ENCODE assay signal across 8 mouse cellular contexts in genomic region chr7:80025391-80026117, GRCm38 (mm10). TPM values are rescaled to one million over a fixed set of nuclear protein-coding genes. Genes with fewer than 3 reads are reported as not detected.
A peak's percentile ranks its signal among the peaks of the same experiment; 100 is the strongest.
DNase-seq lines count a peak whose midpoint lies in the region; ATAC-seq and TF ChIP-seq lines count a peak whose summit lies in the region.

No protein-coding gene starts in this region.

- peaks cover 42% of the 10 kb centered on the region for H3K4me1 ChIP-seq in heart, embryonic 13.5 days
- H3K4me1 ChIP-seq in E14TG2a.4 (replicated peaks; ENCODE audit: low read depth, low read length) = peaks cover 70% of the 10 kb centered on the region
- peaks cover 7% of the 10 kb centered on the region for H3K4me1 ChIP-seq in forebrain, embryonic 11.5 days (replicated peaks; ENCODE audit: control insufficient read depth, insufficient read depth, low read length)
- peaks cover 55% of the 10 kb centered on the region for H3K4me1 ChIP-seq in liver, embryonic 13.5 days (replicated peaks)

- no peaks in the 10 kb centered on the region for H3K36me3 ChIP-seq in heart, embryonic 13.5 days
- peaks cover 22% of the 10 kb centered on the region for H3K36me3 ChIP-seq in E14TG2a.4 (ENCODE audit: insufficient read depth, low read length)
- no peaks in the 10 kb centered on the region for H3K36me3 ChIP-seq in forebrain, embryonic 11.5 days (ENCODE audit: control insufficient read depth, insufficient read depth, low read length)
- H3K36me3 ChIP-seq in liver, embryonic 13.5 days = no peaks in the 10 kb centered on the region

- intact Hi-C loops in heart, postnatal 36 days (cut with DNase I) = loop anchor here (2.0 kb wide), 1 partner anchor 35 kb away; no protein-coding TSS in a partner anchor

- no peaks in the 10 kb centered on the region for H3K27me3 ChIP-seq in heart, embryonic 13.5 days (replicated peaks)
- H3K27me3 ChIP-seq in E14TG2a.4 (ENCODE audit: insufficient read depth, low read length) = no peaks in the 10 kb centered on the region
- no peaks in the 10 kb centered on the region for H3K27me3 ChIP-seq in forebrain, embryonic 11.5 days (ENCODE audit: control insufficient read depth, insufficient read depth, low read length)
- H3K27me3 ChIP-seq in liver, embryonic 13.5 days = peaks cover 31% of the 10 kb centered on the region

- H3K4me3 ChIP-seq in heart, embryonic 13.5 days = peak overlapping the region; percentile 89
- H3K4me3 ChIP-seq in E14TG2a.4 (replicated peaks; ENCODE audit: low read length) = peak overlapping the region; percentile 91
- peak overlapping the region; percentile 88 for H3K4me3 ChIP-seq in forebrain, embryonic 11.5 days (ENCODE audit: low read depth, low read length)
- H3K4me3 ChIP-seq in liver, embryonic 13.5 days (replicated peaks) = peak overlapping the region; percentile 75

- 0 out of 2 replicates have a peak, but pooled peaks have one; percentile 8 for ATAC-seq in heart, embryonic 13.5 days (ENCODE audit: extremely low read depth, insufficient number of reproducible peaks, low FRiP score, low TSS enrichment)
- peak; percentile 9 for ATAC-seq in forebrain, embryonic 11.5 days (replicated peaks; ENCODE audit: low FRiP score)
- no peak for ATAC-seq in liver, embryonic 13.5 days (ENCODE audit: low read depth)

- WGBS in heart, embryonic 13.5 days = 2% methylated on average over 28 of the region's 28 CpGs
- under 1% methylated on average over 28 of the region's 28 CpGs for WGBS in forebrain, embryonic 11.5 days
- 0% methylated on average over 28 of the region's 28 CpGs for WGBS in liver, embryonic 13.5 days (ENCODE audit: insufficient replicate concordance)

- H3K9ac ChIP-seq in heart, embryonic 13.5 days = peak overlapping the region; percentile 98
- peak overlapping the region; percentile 97 for H3K9ac ChIP-seq in forebrain, embryonic 11.5 days (ENCODE audit: low read length)
- H3K9ac ChIP-seq in liver, embryonic 13.5 days = peak overlapping the region; percentile 80

- H3K27ac ChIP-seq in heart, embryonic 13.5 days (replicated peaks) = peak overlapping the region; percentile 98
- H3K27ac ChIP-seq in forebrain, embryonic 11.5 days (ENCODE audit: low read depth, low read length) = peak overlapping the region; percentile 98
- peak overlapping the region; percentile 88 for H3K27ac ChIP-seq in liver, embryonic 13.5 days

- DNase-seq in heart, postnatal 36 days = no peak
- DNase-seq in forebrain, embryonic 11.5 days (ENCODE audit: low spot score) = no peak
- no peak for DNase-seq in liver, embryonic 13.5 days
- DNase-seq in thymus, postnatal 14 days = peak; percentile 35
- DNase-seq in adrenal gland, postnatal 25 days = no peak
- no peak for DNase-seq in urinary bladder, postnatal 4 days (ENCODE audit: low spot score in 2 of 2)

- H3K4me2 ChIP-seq in heart, embryonic 13.5 days = peak overlapping the region; percentile 96
- H3K4me2 ChIP-seq in forebrain, embryonic 11.5 days (ENCODE audit: low read depth, low read length, severe bottlenecking) = peak overlapping the region; percentile 95
- peak overlapping the region; percentile 96 for H3K4me2 ChIP-seq in liver, embryonic 13.5 days

- H3K9me3 ChIP-seq in heart, embryonic 13.5 days = no peaks in the 10 kb centered on the region
- no peaks in the 10 kb centered on the region for H3K9me3 ChIP-seq in E14TG2a.4 (ENCODE audit: low read length)
- H3K9me3 ChIP-seq in forebrain, embryonic 11.5 days (ENCODE audit: control insufficient read depth, low read length) = no peaks in the 10 kb centered on the region
- no peaks in the 10 kb centered on the region for H3K9me3 ChIP-seq in liver, embryonic 13.5 days (replicated peaks)

- TF ChIP-seq CTCF in E14TG2a.4 (conservative IDR thresholded peaks at IDR 0.05; ENCODE audit: low read length) = no peak

RNA-seq across cellular contexts. Expression of gene Zfp710, which starts 0.9 kb away (rescaled TPM):
- polyA plus RNA-seq in heart, embryonic 13.5 days (2015; fragmentation: Nextera tagmentation; extraction: Ambion mirVana) = 11.6 and 12.1 TPM in 2 replicates
- total RNA-seq in heart, postnatal 36 days (2021) = 10 to 100 TPM; 27.4 to 28.0 TPM
- 27.9 and 33.0 TPM in 2 replicates for polyA plus RNA-seq in forebrain, embryonic 11.5 days (2014; fragmentation: Nextera tagmentation; extraction: Ambion mirVana)
- polyA plus RNA-seq in liver, embryonic 13.5 days (2015; fragmentation: Nextera tagmentation; extraction: Ambion mirVana) = 3.9 and 5.2 TPM in 2 replicates
- total RNA-seq in adrenal gland, postnatal 25 days (2021) = 18.5 and 21.4 TPM in 2 replicates
